Mouse (Mus musculus) bone marrow macrophage, adult 2 months (primary cell): ENCODE results near the gene Rtn4rl1.

Experiments
- CTCF ChIP-seq: IDR thresholded peaks from 2 replicates; pipeline ENCODE4 v1.5.1; 2012; ENCODE audit warnings: low read depth, mild to moderate bottlenecking, low read length, moderate library complexity
- POLR2A ChIP-seq: IDR thresholded peaks from 2 replicates; pipeline ENCODE4 v1.6.1; 2012; ENCODE audit warnings: mild to moderate bottlenecking, low read depth, low read length, borderline replicate concordance

GRCm38 (mm10) chr11:75292281-75292680 is 98.7 kb downstream of the Rtn4rl1 start:
- TF ChIP-seq CTCF (no peak), POLR2A (no peak)
